Mouse (Mus musculus): ENCODE data around the gene E2f3. TPM values are rescaled to one million over a fixed set of nuclear protein-coding genes. Genes with fewer than 3 reads are reported as not detected.

E2f3 gene
- polyA plus RNA-seq, 1 experiment from 2014 or later: 5.3 TPM

DNA sequence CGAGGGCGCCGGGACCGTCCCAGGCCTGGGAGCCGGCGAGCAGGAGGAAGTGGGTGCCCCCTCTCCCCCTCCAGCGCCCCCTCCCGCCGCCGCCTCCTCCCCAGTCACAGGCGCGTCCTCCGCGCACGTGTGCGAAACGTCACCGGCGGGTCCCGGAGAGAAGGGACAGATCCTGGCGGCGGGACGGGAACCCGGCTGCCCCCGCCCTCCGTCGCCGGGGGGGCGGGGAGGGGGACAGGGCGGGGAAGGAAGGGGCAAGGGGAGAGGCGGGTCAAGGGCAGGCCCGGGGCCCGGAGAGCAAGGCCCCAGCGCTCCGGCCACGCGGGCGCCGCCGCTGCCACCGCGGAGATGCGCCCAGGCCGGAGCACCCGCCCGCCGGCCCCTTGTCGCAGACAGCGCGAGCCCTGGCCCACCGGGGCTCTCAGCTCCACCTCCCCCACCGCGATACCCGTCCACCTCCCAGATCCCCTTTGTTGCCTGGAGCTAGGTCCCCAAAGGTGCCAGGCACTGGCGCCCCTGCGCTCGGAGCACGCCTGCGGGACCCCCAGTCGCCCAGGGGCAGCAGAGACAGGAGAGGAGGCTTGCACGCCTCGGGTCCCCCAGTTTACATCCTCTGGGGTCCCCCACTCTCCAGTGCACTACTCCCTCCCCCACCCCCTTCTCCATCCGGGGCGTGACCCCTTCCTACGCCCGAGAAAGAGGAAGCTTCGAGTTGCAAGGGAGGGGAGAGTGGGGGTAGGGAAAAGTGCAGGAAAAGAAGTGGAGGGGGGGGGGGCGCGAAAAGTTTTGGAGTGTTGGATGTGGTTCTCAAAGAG lies 1.4 kb downstream of the E2f3 start:
- ATAC-seq (ENCODE audit: low FRiP score, low TSS enrichment) (peak; percentile 46), DNase-seq (peak; percentile 85)
- Histone ChIP-seq H3K9me3 (ENCODE audit: control insufficient read depth, low read length) (no peaks in the 10 kb centered on the region), H3K4me3 (replicated peaks; ENCODE audit: low read depth, low read length) (peak overlapping the region; percentile 96), H3K27ac (replicated peaks; ENCODE audit: low read depth, low read length) (peak overlapping the region; percentile 90), H3K4me2 (ENCODE audit: low read length) (peak overlapping the region; percentile 99), H3K4me1 (ENCODE audit: control insufficient read depth, insufficient read depth, low read length) (0 out of 2 replicates have a peak, but pooled peaks cover 3% of the 10 kb centered on the region), H3K36me3 (ENCODE audit: control insufficient read depth, insufficient read depth, low read length) (no peaks in the 10 kb centered on the region), H3K9ac (replicated peaks; ENCODE audit: low read length) (peak overlapping the region; percentile 93), H3K27me3 (ENCODE audit: control insufficient read depth, insufficient read depth, low read length) (no peaks in the 10 kb centered on the region)
- WGBS: 0% methylated on average over 50 of the region's 69 CpGs

DNA sequence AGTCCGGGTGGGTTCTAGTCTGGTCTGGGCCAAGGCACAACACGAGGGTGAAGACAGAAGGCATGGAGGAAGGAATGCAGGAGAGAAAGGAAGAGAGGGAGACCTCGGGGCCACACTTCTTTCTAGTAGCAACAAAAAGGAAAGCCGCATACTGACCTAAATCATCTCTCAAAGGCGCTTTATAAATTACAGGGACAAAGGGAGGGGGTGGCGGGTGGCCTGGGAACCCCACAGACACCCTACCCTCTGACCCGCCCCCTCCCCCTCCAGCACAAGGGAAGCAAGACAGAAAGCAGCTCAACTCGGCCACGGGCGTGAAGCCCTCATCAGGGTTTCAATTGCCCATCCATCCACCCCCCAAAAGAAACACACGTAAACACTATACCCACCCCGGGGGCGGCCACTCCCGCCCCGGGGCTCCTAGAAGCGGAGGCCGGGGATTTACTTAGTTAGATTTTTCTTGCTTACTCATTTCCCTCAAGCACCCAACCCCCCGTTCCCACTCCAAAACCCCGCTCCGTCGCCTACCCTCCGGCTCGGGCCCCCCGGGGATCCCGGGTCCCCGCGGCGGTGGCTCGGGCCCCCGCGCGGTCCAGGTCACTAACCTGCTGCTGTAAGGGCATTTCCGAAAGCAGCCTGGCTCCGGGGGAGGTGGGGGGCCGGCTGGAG lies 2.2 kb downstream of the E2f3 start:
- H3K27me3 ChIP-seq (ENCODE audit: control insufficient read depth, insufficient read depth, low read length): no peaks in the 10 kb centered on the region
- DNase-seq (peak; percentile 60), ATAC-seq (ENCODE audit: low FRiP score, low TSS enrichment) (no peak)
- 0% methylated on average over 35 of the region's 35 CpGs for WGBS
- peak overlapping the region; percentile 99 for H3K4me2 ChIP-seq (ENCODE audit: low read length)
- peak overlapping the region; percentile 96 for H3K4me3 ChIP-seq (replicated peaks; ENCODE audit: low read depth, low read length)
- H3K9ac ChIP-seq (replicated peaks; ENCODE audit: low read length): peak overlapping the region; percentile 93
- 0 out of 2 replicates have a peak, but pooled peaks cover 3% of the 10 kb centered on the region for H3K4me1 ChIP-seq (ENCODE audit: control insufficient read depth, insufficient read depth, low read length)
- H3K9me3 ChIP-seq (ENCODE audit: control insufficient read depth, low read length): no peaks in the 10 kb centered on the region
- H3K27ac ChIP-seq (replicated peaks; ENCODE audit: low read depth, low read length): peak overlapping the region; percentile 90
- no peaks in the 10 kb centered on the region for H3K36me3 ChIP-seq (ENCODE audit: control insufficient read depth, insufficient read depth, low read length)

DNA sequence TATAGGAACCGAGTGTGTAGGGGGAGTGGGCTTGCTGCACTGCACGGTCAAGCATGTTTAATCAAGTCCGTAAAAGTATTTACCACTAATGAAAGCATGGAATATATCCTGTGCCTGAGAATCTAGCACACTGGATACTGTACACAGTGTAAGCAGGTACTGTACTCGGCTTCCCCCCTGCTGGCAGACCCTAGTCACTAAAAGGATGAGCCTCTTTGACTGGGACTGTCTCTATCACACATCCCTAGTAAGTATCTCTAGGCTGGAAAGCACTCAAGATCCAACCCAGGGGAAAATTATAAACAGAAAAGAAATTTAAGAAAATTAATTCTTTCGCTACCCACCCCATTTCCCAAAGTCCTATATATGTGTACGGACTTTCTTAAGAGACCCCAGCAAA lies 2.8 kb downstream of the E2f3 start:
- 0 out of 2 replicates have a peak, but pooled peaks cover 3% of the 10 kb centered on the region for H3K4me1 ChIP-seq (ENCODE audit: control insufficient read depth, insufficient read depth, low read length)
- 28% methylated on average over 6 of the region's 6 CpGs for WGBS
- peak overlapping the region; percentile 90; the same call in 1 of the 2 replicates for H3K27ac ChIP-seq (replicated peaks; ENCODE audit: low read depth, low read length)
- DNase-seq (peak; percentile 80), ATAC-seq (ENCODE audit: low FRiP score, low TSS enrichment) (no peak)
- peak overlapping the region; percentile 93 for H3K9ac ChIP-seq (replicated peaks; ENCODE audit: low read length)
- H3K4me3 ChIP-seq (replicated peaks; ENCODE audit: low read depth, low read length): peak overlapping the region; percentile 96
- no peaks in the 10 kb centered on the region for H3K27me3 ChIP-seq (ENCODE audit: control insufficient read depth, insufficient read depth, low read length)
- H3K36me3 ChIP-seq (ENCODE audit: control insufficient read depth, insufficient read depth, low read length): no peaks in the 10 kb centered on the region
- no peaks in the 10 kb centered on the region for H3K9me3 ChIP-seq (ENCODE audit: control insufficient read depth, low read length)
- H3K4me2 ChIP-seq (ENCODE audit: low read length): peak overlapping the region; percentile 99

DNA sequence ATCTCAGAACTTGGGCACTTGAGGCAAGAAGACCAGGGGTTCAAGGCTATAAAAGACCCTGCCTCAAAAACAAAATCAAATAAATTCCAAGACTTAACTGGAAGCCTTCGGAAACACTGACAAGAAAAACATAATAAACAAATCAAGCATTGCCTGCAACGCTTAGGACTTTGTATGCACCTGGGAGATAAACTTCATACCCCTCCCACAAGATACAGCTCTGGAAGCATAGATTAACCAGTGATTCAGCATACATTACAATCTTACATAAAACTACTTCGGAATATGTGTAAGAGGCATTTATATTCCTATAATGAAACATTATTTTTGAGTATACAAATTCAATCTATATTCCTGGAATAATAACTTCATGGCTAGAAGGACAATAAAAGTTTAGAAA lies 3.5 kb downstream of the E2f3 start:
- Histone ChIP-seq H3K27me3 (ENCODE audit: control insufficient read depth, insufficient read depth, low read length) (no peaks in the 10 kb centered on the region), H3K9me3 (ENCODE audit: control insufficient read depth, low read length) (no peaks in the 10 kb centered on the region), H3K4me3 (replicated peaks; ENCODE audit: low read depth, low read length) (no peak overlapping the region), H3K27ac (replicated peaks; ENCODE audit: low read depth, low read length) (no peak overlapping the region), H3K9ac (replicated peaks; ENCODE audit: low read length) (no peak overlapping the region), H3K4me2 (ENCODE audit: low read length) (no peak overlapping the region), H3K4me1 (ENCODE audit: control insufficient read depth, insufficient read depth, low read length) (0 out of 2 replicates have a peak, but pooled peaks cover 3% of the 10 kb centered on the region), H3K36me3 (ENCODE audit: control insufficient read depth, insufficient read depth, low read length) (no peaks in the 10 kb centered on the region)
- ATAC-seq (ENCODE audit: low FRiP score, low TSS enrichment) (no peak), DNase-seq (no peak)
- 74% methylated on average over 3 of the region's 3 CpGs for WGBS

DNA sequence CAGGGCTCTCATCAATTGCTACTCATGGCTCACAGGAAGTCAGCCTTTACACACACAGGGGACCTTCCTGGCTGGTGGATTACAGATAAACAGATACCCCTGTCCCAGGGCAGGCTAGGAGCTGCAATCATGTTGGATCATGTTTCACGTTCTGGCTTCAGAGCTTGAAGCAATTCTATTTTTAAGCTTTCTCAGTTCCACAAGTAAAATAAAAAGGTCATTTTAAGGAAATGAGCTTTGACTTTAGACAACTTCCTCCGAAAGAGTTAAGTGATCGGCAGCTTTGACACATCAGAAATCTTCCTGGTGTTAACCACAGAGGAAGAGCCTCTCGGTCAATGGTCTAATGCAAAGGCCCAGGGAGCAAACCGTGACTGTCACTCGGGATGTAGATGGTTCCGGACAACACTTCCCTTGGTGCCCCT lies 6.7 kb downstream of the E2f3 start:
- H3K4me1 ChIP-seq (ENCODE audit: control insufficient read depth, insufficient read depth, low read length): no peaks in the 10 kb centered on the region
- no peaks in the 10 kb centered on the region for H3K9me3 ChIP-seq (ENCODE audit: control insufficient read depth, low read length)
- no peak overlapping the region for H3K4me2 ChIP-seq (ENCODE audit: low read length)
- ATAC-seq (ENCODE audit: low FRiP score, low TSS enrichment) (no peak), DNase-seq (no peak)
- 90% methylated on average over 7 of the region's 7 CpGs for WGBS
- H3K4me3 ChIP-seq (replicated peaks; ENCODE audit: low read depth, low read length): no peak overlapping the region
- no peak overlapping the region for H3K27ac ChIP-seq (replicated peaks; ENCODE audit: low read depth, low read length)
- H3K27me3 ChIP-seq (ENCODE audit: control insufficient read depth, insufficient read depth, low read length): no peaks in the 10 kb centered on the region
- no peak overlapping the region for H3K9ac ChIP-seq (replicated peaks; ENCODE audit: low read length)
- no peaks in the 10 kb centered on the region for H3K36me3 ChIP-seq (ENCODE audit: control insufficient read depth, insufficient read depth, low read length)

DNA sequence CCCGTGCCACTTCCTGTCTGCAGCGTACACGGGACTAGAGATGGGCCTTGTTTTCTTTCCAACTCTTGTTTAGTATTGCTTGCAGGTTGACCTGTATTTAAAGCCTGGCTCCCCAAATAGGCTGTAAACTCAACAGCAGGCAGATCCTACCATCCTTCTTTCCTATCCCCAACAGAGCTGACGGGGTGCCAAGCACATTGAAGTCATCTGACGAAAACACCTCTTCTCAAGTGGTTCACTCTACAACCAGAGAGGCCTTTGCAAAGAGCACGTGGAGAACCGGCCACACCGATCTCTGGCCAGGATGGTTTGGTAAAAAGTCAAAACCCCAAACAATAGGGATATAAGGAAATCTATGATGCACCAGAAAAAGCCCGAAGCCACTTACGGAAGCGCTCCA lies 8.5 kb downstream of the E2f3 start:
- H3K9ac ChIP-seq (replicated peaks; ENCODE audit: low read length): no peak overlapping the region
- H3K27ac ChIP-seq (replicated peaks; ENCODE audit: low read depth, low read length): no peak overlapping the region
- ATAC-seq (ENCODE audit: low FRiP score, low TSS enrichment) (no peak), DNase-seq (no peak)
- no peaks in the 10 kb centered on the region for H3K36me3 ChIP-seq (ENCODE audit: control insufficient read depth, insufficient read depth, low read length)
- no peaks in the 10 kb centered on the region for H3K4me1 ChIP-seq (ENCODE audit: control insufficient read depth, insufficient read depth, low read length)
- no peak overlapping the region for H3K4me2 ChIP-seq (ENCODE audit: low read length)
- no peaks in the 10 kb centered on the region for H3K27me3 ChIP-seq (ENCODE audit: control insufficient read depth, insufficient read depth, low read length)
- no peaks in the 10 kb centered on the region for H3K9me3 ChIP-seq (ENCODE audit: control insufficient read depth, low read length)
- no peak overlapping the region for H3K4me3 ChIP-seq (replicated peaks; ENCODE audit: low read depth, low read length)
- WGBS: 96% methylated on average over 11 of the region's 11 CpGs

DNA sequence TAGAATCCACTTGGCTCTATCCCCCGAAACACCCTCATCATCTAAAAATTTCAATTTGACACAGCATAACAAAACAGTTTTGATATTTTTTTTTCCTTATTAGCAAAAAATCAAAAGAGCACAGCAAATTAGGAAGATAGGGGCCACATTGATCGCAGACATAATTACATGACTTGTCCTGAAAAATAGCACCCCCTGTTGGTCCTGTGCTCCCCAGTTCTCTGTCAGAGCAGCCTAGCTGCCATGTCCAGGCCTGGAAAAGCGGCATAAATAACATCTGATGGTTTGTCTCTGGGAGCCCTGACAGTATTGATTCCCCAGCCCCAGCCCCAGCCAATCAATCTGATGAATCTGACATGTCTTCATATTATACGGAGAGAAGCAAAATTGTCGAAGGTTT lies 11.8 kb downstream of the E2f3 start:
- DNase-seq (peak; percentile 13), ATAC-seq (ENCODE audit: low FRiP score, low TSS enrichment) (no peak)
- no peak overlapping the region for H3K4me3 ChIP-seq (replicated peaks; ENCODE audit: low read depth, low read length)
- H3K36me3 ChIP-seq (ENCODE audit: control insufficient read depth, insufficient read depth, low read length): no peaks in the 10 kb centered on the region
- no peaks in the 10 kb centered on the region for H3K9me3 ChIP-seq (ENCODE audit: control insufficient read depth, low read length)
- no peak overlapping the region for H3K9ac ChIP-seq (replicated peaks; ENCODE audit: low read length)
- H3K4me2 ChIP-seq (ENCODE audit: low read length): no peak overlapping the region
- WGBS: 90% methylated on average over 5 of the region's 5 CpGs
- no peaks in the 10 kb centered on the region for H3K4me1 ChIP-seq (ENCODE audit: control insufficient read depth, insufficient read depth, low read length)
- H3K27ac ChIP-seq (replicated peaks; ENCODE audit: low read depth, low read length): no peak overlapping the region
- H3K27me3 ChIP-seq (ENCODE audit: control insufficient read depth, insufficient read depth, low read length): no peaks in the 10 kb centered on the region

DNA sequence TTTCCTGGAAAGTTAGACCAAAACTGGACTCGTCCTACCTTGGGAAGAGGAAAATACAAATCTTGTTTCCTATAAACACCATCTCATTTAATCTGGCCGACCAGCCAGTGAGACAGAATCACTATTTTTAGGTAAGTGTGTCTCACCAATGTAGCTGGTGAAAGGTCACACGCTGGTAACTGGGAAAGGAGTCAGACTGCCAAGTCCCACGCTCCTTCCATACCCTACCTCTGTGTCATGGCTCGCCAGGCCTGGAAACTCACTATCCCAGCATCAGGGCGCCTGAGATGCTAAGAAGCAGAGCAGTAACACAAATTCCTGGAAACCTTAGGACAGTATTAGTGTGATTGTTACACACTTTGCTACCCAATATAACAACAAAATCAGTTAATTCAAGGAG lies 12.3 kb downstream of the E2f3 start:
- ATAC-seq (ENCODE audit: low FRiP score, low TSS enrichment) (no peak), DNase-seq (no peak)
- H3K4me2 ChIP-seq (ENCODE audit: low read length): no peak overlapping the region
- 97% methylated on average over 6 of the region's 6 CpGs for WGBS
- H3K4me1 ChIP-seq (ENCODE audit: control insufficient read depth, insufficient read depth, low read length): no peaks in the 10 kb centered on the region
- no peaks in the 10 kb centered on the region for H3K36me3 ChIP-seq (ENCODE audit: control insufficient read depth, insufficient read depth, low read length)
- H3K4me3 ChIP-seq (replicated peaks; ENCODE audit: low read depth, low read length): no peak overlapping the region
- no peaks in the 10 kb centered on the region for H3K9me3 ChIP-seq (ENCODE audit: control insufficient read depth, low read length)
- no peak overlapping the region for H3K27ac ChIP-seq (replicated peaks; ENCODE audit: low read depth, low read length)
- H3K27me3 ChIP-seq (ENCODE audit: control insufficient read depth, insufficient read depth, low read length): no peaks in the 10 kb centered on the region
- no peak overlapping the region for H3K9ac ChIP-seq (replicated peaks; ENCODE audit: low read length)

All from midbrain, embryonic 14.5 days (tissue).